Mouse (Mus musculus): Measurements from ENCODE around the gene Duxbl3. TPM values are rescaled to one million over a fixed set of nuclear protein-coding genes. Genes with fewer than 3 reads are reported as not detected.
"Not testable (repeated sequence)": the region's sequence is repeated elsewhere in the genome, so short reads cannot be mapped to it uniquely, and the experiment has no call there.

The Duxbl3 gene
- under 1 TPM in 1 of 2 experiments, not detected in 1; 0.17 TPM for total RNA-seq (2021)
- long read RNA-seq, experiment 1 = 0 reads
- long read RNA-seq, experiment 2, partial matches to known transcripts = 0 of 1 reads
- long read RNA-seq, experiment 2, other reads (novel, unspliced or antisense) = 1 of 1 reads

DNA sequence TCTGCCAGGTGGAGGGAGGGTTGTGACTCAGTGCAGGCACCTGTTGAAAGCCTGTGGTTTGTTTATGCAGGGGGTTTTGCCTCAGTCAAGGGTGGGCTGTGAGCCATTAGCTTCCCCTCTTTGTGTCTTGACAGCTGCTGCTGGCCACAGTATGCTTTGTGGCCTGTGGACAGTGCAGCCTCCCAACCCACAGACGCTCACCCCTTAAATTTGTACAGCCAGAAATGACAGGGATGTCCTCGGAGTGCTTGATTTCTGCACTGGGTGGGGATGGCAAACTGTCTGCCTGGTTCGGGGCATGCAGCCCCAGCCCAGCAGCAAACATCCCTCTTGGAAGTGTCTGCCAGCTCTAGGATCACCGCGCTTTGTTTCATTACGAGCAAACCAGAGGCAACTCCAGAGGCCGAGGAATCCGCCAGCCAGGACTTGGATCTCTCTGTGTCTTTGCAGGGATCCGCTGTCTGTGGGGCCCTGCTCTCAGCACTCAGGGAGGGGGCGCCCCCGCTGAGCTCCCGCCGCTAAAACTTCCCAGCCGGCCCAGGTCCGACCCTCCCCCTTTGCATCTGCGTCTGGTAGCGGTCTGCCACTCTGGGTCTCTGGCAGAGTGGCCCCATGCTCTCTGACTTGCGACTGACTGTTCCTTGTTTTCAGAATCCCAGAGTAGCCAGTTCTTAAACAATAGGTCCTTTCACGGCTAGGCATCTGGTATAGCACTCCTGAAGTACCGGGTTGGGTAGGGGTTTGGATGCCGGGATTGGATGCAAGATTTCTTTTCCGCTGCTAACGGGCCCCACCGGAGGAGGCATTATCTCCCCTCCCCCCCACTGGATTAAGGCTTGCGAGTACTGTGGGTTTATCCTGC lies at the start of gene Duxbl3:
Duxbl3 (plus strand) TSS at position 207 of the 862 bp plus-strand sequence.
- intact Hi-C loops (cut with DNase I); DNase-seq: not testable (repeated sequence)

DNA sequence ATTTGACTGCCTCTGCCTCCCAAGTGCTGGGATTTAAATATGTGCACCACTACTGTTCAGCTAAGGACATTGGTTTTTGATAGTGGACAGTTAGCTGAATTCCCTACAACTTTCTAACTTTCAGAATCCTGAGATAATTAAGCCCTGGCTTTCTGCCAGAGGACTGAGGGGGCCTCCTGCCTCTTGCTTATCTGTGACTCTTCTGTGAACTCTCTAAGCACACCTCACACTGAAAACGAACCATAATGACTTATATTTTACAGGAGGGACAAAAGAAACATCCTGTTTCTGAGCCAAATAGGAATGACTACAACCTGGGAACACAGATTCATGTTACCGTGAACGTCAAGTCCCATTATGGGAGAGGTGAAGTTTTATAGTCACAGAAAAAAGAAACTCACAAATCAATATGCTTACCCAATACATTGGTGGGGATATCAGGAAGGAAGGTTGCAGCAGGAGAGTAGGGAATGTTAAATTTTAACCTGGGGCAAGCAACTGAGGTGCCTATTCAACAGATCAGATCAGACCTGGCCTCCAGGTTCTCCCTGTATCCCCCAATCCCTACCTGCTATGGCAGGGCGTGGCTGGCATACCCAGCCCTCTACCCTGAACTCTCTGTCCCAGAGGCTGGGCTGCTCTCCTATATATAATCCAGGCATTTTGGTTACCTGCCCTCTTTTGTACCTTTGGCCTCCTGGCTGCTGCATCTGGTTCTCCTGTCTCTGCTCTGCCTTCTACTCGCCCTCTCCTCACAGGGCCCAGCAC lies 41.3 kb upstream of the Duxbl3 start:
- DNase-seq; intact Hi-C loops (cut with DNase I): not testable (repeated sequence)

GRCm38 (mm10) chr14:26237183-26237582 lies 20.6 kb upstream of the Duxbl3 start:
- DNase-seq; intact Hi-C loops (cut with DNase I): not testable (repeated sequence)

DNA sequence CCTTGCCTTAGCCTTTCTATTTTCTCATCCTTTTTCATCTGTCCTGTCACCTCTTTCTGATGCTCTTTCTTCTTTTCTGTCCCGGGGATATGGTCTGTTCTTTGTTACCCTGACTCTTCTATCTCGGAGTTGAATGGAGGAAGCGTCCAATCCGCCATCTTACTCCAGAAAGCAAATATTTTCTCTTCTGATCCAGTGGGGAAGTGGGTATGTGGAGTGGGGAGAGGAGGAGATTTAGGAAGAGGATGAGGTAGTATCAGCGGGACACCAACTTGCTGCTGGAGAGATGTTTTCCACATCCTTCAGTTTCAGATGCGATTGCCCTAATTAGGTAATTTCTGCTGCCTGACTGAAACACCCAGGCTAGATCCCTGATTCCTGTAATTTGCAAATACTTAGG lies 967 bp downstream of the Duxbl3 start:
- DNase-seq; intact Hi-C loops (cut with DNase I): not testable (repeated sequence)

GRCm38 (mm10) chr14:26286737-26287136 lies 29.0 kb downstream of the Duxbl3 start:
- intact Hi-C loops (cut with DNase I) = not testable (repeated sequence)

GRCm38 (mm10) chr14:26293859-26294258 lies 36.1 kb downstream of the Duxbl3 start:
- DNase-seq = no peak
- intact Hi-C loops (cut with DNase I) = no loop called here

More at GRCm38 (mm10) chr14:26286737-26287136, 29.0 kb downstream of the Duxbl3 start:
- DNase-seq = not testable (repeated sequence)

GRCm38 (mm10) chr14:26297055-26297454 lies 39.3 kb downstream of the Duxbl3 start:
- intact Hi-C loops (cut with DNase I) = no loop called here

DNA sequence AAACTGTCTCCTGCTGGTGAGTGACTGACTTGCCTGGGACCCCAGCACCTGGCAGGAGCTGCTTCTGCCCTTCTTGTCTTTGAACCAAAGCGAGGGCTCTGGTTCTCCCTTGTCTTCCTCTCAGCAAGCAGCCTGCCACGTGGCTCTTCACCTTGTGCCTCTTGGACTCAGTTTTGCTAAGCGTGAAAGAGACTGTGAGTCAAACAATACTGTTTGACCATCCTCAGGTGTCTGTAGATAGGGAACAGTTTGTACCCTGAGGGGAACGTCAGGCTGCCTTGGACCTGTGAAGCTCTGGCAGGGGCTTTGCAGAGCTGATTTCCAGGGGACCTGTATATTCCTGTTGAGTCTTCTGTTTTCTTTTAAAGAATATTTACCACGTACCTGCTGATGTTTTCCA lies 39.7 kb downstream of the Duxbl3 start:
- intact Hi-C loops (cut with DNase I) = no loop called here
- no peak for DNase-seq

More at GRCm38 (mm10) chr14:26297055-26297454, 39.3 kb downstream of the Duxbl3 start:
- no peak for DNase-seq

DNA sequence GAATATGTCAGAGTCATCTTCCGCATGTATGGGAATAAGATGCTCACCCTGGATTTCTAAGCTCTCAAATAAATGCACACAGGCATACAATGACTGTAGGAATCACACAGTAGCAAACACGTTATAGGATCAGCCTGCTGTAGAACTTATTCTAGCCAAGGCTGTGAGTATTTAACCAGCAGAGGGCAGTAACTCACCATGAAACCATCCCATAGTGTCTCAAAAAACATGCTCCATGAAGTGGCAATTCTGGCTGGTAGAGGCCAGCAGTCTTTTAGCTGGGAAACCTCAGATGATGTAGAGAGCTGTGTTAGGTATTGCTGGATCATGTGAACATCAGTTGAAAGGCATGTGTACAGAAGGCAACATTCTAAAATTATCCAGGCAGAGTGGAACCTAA lies 45.3 kb downstream of the Duxbl3 start:
- peak; percentile 27 to 69 for DNase-seq
- intact Hi-C loops (cut with DNase I) = no loop called here

GRCm38 (mm10) chr14:26306032-26306431 lies 48.3 kb downstream of the Duxbl3 start:
- DNase-seq = peak in 1 of 2 experiments; percentile 34
- intact Hi-C loops (cut with DNase I) = no loop called here

DNA sequence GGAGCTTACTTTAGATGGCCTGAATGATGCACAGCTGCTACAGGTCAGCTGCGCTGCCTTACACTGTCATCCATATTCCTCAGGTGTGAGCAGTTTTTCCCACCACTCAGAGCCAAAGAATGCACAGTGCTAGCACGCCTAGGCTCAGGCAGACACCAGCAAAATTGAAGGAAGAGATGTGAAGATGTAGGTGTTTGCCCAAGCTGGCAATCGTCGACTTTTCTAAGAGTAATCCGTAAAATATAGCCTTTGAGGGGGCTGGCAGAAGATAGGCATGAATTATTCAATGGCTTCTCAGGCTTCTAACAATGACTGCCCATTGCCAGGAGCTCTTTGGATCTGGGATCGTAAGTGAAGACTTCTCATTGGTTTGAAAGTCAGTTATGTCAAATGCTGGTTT lies 51.1 kb downstream of the Duxbl3 start:
- intact Hi-C loops (cut with DNase I) = no loop called here

DNA sequence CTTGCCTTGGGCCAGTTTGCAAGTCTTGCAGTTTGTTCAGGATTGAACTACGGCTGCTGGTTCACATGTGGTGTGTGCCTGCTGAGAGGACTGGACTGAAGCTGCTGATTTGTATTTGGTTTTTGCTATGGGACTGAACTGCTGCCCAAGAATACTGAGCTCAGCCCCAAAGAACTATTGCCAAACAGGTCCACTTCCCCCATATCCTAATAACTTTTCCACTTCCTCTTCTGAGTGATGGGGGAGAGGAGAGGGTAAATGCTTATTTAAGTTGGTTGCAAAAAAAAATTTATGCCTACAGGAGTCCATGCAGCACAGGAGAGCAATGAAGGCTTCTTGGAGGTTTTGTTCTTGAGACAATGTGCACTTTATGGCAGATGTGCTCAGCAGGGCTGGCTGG lies 51.7 kb downstream of the Duxbl3 start:
- no peak for DNase-seq
- intact Hi-C loops (cut with DNase I) = no loop called here

More for the DNA sequence above, 51.1 kb downstream of the Duxbl3 start:
- DNase-seq = no peak

GRCm38 (mm10) chr14:26316246-26316730 lies 58.5 kb downstream of the Duxbl3 start:
- intact Hi-C loops (cut with DNase I) = no loop called here
- DNase-seq = peak; percentile 9 to 51

Other genes starting within 250 kb of the Duxbl3 start
- gene Gm9780, start 215.3 kb upstream of the Duxbl3 start, total RNA-seq (2021) = 10 to 100 TPM; 21.2 to 24.0 TPM
- gene Tmem254c, start 190.6 kb upstream of the Duxbl3 start, total RNA-seq (2021) = 10 to 100 TPM; 10.1 to 16.1 TPM
- not detected for gene Cphx2, start 176.4 kb upstream of the Duxbl3 start, total RNA-seq (2021)
- not detected for gene Cphx3, start 175.7 kb upstream of the Duxbl3 start, total RNA-seq (2021)
- under 1 TPM; 0.17 to 0.74 TPM for gene Duxbl2, start 139.6 kb upstream of the Duxbl3 start, total RNA-seq (2021)
- 10 to 100 TPM; 50.7 to 53.6 TPM for gene Plac9b, start 75.5 kb upstream of the Duxbl3 start, total RNA-seq (2021)
- 1 to 10 TPM; 3.9 to 5.9 TPM for gene Tmem254b, start 50.9 kb upstream of the Duxbl3 start, total RNA-seq (2021)

All from heart, postnatal 14 days (tissue).